Mouse (Mus musculus) heart, embryonic 16.5 days (tissue): Measurements from ENCODE around the gene Ubl3. TPM values are rescaled to one million over a fixed set of nuclear protein-coding genes. Genes with fewer than 3 reads are reported as not detected.

ENCODE experiments used
- ATAC-seq: fragments of 200-750 bp; cut with Nextera tagmentation; replicated peaks from 2 replicates; pipeline ENCODE4 v1.8.0; 2017; ENCODE audit warnings: moderate number of reproducible peaks; ENCODE audit not compliant: insufficient read depth, low FRiP score; ENCODE audit errors: extremely low read depth
- H3K27ac ChIP-seq: fragments of 300-500 bp; sonication (generic); 2 replicates; pipeline ENCODE4 v1.5.1; 2014; ENCODE audit warnings: mild to moderate bottlenecking, low read length, control low read depth, moderate library complexity
- H3K27me3 ChIP-seq: fragments of 300-500 bp; sonication (generic); 2 replicates; pipeline ENCODE4 v1.6.1; 2014; ENCODE audit warnings: low read length, mixed read lengths; ENCODE audit not compliant: control insufficient read depth, insufficient read depth
- H3K36me3 ChIP-seq: fragments of 300-500 bp; sonication (generic); 2 replicates; pipeline ENCODE4 v1.6.1; 2014; ENCODE audit not compliant: control insufficient read depth, insufficient read depth
- H3K4me1 ChIP-seq: fragments of 300-500 bp; sonication (generic); 2 replicates; pipeline ENCODE4 v1.6.1; 2014; ENCODE audit warnings: low read length, mixed read lengths; ENCODE audit not compliant: control insufficient read depth, insufficient read depth
- H3K4me2 ChIP-seq: fragments of 300-500 bp; sonication (generic); 2 replicates; pipeline ENCODE4 v1.6.1; 2014; ENCODE audit warnings: low read depth, mild to moderate bottlenecking, control low read depth, low read length
- H3K4me3 ChIP-seq: fragments of 300-500 bp; sonication (generic); 2 replicates; pipeline ENCODE4 v1.5.1; 2014; ENCODE audit warnings: mild to moderate bottlenecking, control low read depth, low read length
- H3K9ac ChIP-seq: fragments of 300-500 bp; sonication (generic); 2 replicates; pipeline ENCODE4 v1.6.1; 2014; ENCODE audit warnings: low read length, control low read depth
- H3K9me3 ChIP-seq: fragments of 300-500 bp; sonication (generic); replicated peaks from 2 replicates; pipeline ENCODE4 v1.6.1; 2016; ENCODE audit warnings: low read length; ENCODE audit not compliant: control insufficient read depth
- WGBS: fragments of 180-500 bp; shearing (Covaris S2); extraction: QIAGEN DNeasy Blood & Tissue Kit; methylation state at CpG from one replicate; pipeline ENCODE4 v1.1.7; 2014; 5-methylcytosine and 5-hydroxymethylcytosine counted together
- polyA plus RNA-seq: library from polyadenylated mRNA; unstranded; fragments of >200 nt; fragmentation: Nextera tagmentation; extraction: Ambion mirVana; gene quantifications from 2 replicates; pipeline ENCODE4 v1.2.1, GENCODE M21; 2015

Gene Ubl3
- polyA plus RNA-seq, 1 experiment from 2014 or later: 70.9 TPM

DNA sequence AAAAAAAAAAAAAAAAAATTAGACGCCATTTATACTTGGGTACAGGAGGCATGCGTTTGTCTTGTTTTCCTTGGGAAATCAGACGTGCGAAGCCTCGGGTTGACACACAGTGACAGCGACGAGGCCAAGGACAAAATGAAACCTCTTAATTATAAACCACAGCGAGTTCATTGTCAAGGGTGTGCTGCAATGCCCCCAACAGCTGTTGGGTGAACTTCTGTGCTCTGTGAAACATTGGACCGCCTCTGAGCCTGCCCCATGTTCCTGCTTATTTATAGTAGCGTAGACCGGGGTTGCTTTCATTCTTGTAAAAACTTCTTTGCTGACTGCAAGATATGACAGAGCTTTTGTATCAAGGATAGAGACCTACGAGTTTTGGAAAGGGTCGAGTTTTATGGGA lies 16.9 kb upstream of the Ubl3 start:
- Histone ChIP-seq H3K4me3 (no peak overlapping the region), H3K36me3 (no peaks in the 10 kb centered on the region), H3K27ac (peak overlapping the region; percentile 38), H3K9me3 (peaks cover 6% of the 10 kb centered on the region; the same call in 1 of the 2 replicates), H3K27me3 (no peaks in the 10 kb centered on the region), H3K4me1 (peaks cover 10% of the 10 kb centered on the region), H3K4me2 (no peak overlapping the region), H3K9ac (no peak overlapping the region)
- 54% methylated on average over 13 of the region's 13 CpGs for WGBS
- 0 out of 2 replicates have a peak, but pooled peaks have one; percentile 41 for ATAC-seq

DNA sequence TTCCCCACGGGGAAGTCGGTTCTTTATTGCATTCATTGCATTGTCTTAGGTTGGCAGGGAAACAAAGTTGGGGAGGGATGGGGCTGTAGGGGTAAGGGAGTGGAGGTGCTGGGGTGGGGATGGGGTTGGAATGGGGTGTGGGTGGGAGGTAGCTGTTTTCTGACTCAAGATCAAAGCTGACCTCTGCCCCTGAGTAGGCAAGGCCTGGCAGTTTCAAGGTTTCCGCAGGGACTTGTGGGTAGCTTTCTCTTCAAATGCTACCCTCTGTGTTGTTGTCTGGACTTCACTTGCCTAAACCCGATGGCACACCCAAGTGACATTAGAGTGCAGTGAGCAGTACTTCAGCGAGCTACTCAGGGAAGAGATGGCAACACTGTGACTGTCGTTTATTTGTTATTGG lies 13.0 kb upstream of the Ubl3 start:
- ATAC-seq: no peak
- H3K27me3 ChIP-seq: no peaks in the 10 kb centered on the region
- H3K4me2 ChIP-seq: no peak overlapping the region
- no peak overlapping the region for H3K9ac ChIP-seq
- 58% methylated on average over 6 of the region's 6 CpGs for WGBS
- H3K27ac ChIP-seq: no peak overlapping the region
- H3K4me3 ChIP-seq: no peak overlapping the region
- no peaks in the 10 kb centered on the region for H3K36me3 ChIP-seq
- peaks cover 21% of the 10 kb centered on the region for H3K4me1 ChIP-seq
- H3K9me3 ChIP-seq: peaks cover 3% of the 10 kb centered on the region; the same call in 1 of the 2 replicates

DNA sequence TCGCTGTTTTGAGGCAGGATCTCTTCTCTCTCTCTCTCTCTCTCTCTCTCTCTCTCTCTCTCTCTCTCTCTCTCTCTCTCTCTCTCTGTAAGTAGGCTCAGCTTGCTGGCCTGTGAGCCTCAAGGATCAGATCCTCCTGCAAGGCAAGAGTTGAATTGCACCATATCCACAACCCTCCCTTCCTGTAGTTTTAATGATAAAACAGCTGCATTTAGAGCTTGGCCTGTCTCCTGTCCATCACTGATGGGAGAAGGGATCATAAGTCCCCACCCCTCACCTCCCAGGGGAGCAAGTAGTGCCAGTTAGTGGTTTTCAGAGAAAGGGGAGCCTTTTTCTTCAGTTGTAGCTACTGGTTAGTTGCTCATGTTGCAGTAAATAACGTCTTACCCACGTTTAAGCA lies 11.5 kb upstream of the Ubl3 start:
- Histone ChIP-seq H3K9me3 (peaks cover 3% of the 10 kb centered on the region; the same call in 1 of the 2 replicates), H3K36me3 (no peaks in the 10 kb centered on the region), H3K27me3 (no peaks in the 10 kb centered on the region), H3K4me2 (no peak overlapping the region), H3K9ac (no peak overlapping the region), H3K4me3 (no peak overlapping the region), H3K4me1 (peaks cover 18% of the 10 kb centered on the region), H3K27ac (no peak overlapping the region)
- ATAC-seq: no peak
- WGBS: 79% methylated on average over 3 of the region's 3 CpGs

DNA sequence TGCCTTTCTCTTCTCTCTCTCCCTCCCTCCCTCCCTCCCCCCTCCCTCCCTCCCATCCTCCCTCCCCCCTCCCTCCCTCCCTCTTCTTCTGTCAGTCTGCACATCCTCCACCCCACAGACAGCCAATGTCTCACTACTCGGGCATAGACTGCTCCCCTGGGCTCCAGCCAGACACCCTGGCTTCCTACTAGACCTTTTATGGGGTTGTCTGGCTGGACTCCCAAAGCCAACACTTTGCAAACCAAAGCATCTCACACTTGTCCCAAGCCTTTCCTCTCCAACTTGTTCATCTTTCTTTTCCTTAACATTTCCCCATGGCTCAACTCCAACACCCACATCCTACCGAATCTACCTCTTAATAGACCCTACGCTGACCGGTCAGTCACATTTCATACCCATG lies 10.7 kb upstream of the Ubl3 start:
- no peak; the same call in 1 of the 2 replicates for ATAC-seq
- Histone ChIP-seq H3K9me3 (peaks cover 3% of the 10 kb centered on the region; the same call in 1 of the 2 replicates), H3K9ac (no peak overlapping the region), H3K4me2 (no peak overlapping the region), H3K4me3 (no peak overlapping the region), H3K4me1 (peaks cover 15% of the 10 kb centered on the region), H3K27me3 (no peaks in the 10 kb centered on the region), H3K36me3 (no peaks in the 10 kb centered on the region), H3K27ac (no peak overlapping the region)
- 64% methylated on average over 4 of the region's 4 CpGs for WGBS

DNA sequence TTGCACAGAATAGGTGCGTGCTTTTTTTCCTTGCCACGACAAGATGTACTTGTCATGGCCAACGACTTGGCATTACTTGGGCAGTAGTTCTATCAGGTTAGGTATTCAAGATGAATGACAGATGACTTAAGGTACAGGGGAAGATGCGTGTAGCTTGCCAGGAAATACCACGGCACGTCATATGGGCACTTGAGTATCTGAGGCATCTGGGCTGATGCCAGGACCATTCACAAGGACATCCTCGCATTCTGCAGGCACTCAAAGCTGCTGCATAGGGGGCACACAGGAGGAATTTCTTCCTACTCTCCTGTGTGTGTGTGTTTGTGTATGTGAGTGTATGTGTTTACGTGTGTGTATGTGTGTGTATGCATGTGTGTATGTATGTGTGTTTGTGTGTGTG lies 9.6 kb upstream of the Ubl3 start:
- Histone ChIP-seq H3K4me3 (no peak overlapping the region), H3K9ac (no peak overlapping the region), H3K9me3 (no peaks in the 10 kb centered on the region), H3K4me1 (peaks cover 15% of the 10 kb centered on the region), H3K27ac (no peak overlapping the region), H3K27me3 (no peaks in the 10 kb centered on the region), H3K4me2 (no peak overlapping the region), H3K36me3 (no peaks in the 10 kb centered on the region)
- 53% methylated on average over 8 of the region's 8 CpGs for WGBS
- ATAC-seq: no peak

DNA sequence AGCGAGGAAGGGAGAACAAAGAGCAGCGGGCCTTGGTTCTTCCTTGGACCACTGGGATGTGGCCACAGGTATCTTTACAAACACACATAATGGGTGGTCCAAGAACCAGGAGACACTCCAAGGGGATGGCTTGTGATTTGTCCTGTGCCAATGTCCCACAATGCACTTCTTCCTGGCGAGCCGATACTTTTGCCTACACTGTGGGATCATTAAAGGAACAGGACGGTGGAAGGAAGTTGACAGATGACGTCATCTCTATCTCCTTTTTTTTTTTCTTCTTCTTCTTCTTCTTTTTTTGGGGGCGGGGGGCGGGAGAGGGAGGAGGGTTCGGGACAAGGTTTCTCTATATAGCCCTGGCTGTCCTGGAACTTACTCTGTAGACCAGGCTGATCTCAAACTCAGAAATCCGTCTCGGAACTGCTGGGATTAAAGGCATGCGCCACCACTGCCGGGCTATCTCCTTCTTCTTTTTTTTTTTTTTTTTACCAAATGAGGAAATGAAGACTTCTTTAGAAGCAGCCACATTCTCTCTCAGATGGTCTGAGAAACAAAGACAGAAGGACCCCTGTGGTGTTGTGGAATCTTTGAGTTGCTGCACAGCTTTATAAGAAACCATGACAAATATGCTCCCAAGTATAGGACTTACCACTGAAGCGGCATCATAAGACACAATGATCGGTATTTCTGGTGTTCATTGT lies 6.8 kb upstream of the Ubl3 start:
- no peak for ATAC-seq

DNA sequence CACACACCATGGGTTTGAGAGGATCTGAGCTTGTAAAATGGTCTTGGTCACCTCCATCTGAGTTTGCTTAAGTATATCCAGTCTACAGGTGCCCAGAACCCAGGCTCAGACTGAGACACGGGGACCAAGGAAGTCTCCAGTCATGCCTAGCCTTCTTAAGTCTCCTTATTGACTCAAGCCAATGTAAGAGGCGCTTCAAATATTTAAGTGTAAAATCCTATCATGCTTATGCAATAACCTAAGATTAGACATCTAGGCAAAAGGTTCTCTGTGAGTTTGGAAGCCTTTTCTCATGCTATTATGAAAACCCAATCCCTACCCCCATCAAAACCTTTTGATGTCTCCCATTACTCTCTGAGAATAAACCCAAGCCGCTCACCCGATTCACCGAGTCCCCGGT lies 5.9 kb upstream of the Ubl3 start:
- Histone ChIP-seq H3K9me3 (no peaks in the 10 kb centered on the region), H3K27me3 (no peaks in the 10 kb centered on the region), H3K27ac (no peak overlapping the region), H3K4me2 (no peak overlapping the region), H3K4me1 (peaks cover 18% of the 10 kb centered on the region), H3K4me3 (no peak overlapping the region), H3K36me3 (no peaks in the 10 kb centered on the region), H3K9ac (no peak overlapping the region)
- WGBS: 92% methylated on average over 6 of the region's 6 CpGs
- ATAC-seq: no peak

More for the DNA sequence above, 6.8 kb upstream of the Ubl3 start:
- whole genome bisulfite sequencing: 74% methylated on average over 15 of the region's 15 CpGs
- Histone ChIP-seq H3K9me3 (no peaks in the 10 kb centered on the region), H3K36me3 (no peaks in the 10 kb centered on the region), H3K27me3 (no peaks in the 10 kb centered on the region), H3K9ac (no peak overlapping the region), H3K4me1 (peaks cover 18% of the 10 kb centered on the region), H3K27ac (no peak overlapping the region), H3K4me3 (no peak overlapping the region), H3K4me2 (no peak overlapping the region)

DNA sequence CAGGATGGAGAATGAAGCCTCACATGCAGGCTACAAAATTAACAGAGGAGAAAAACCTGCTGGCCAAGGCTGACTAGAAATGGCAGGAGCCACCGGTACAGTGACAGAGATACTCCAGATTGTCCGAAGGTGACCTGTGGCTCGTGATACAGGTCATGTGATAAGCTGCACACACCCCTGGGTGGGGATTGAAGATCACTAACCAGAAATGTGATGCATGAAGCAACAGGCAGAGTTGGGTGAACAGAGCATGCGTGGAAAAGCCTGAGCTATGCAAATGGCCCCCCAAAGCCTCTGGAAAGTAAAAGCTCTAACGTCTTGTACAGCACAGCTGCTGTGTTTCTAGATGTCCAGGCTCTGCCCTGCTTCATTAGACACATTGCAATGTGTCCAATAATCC lies 3.9 kb upstream of the Ubl3 start:
- Histone ChIP-seq H3K4me3 (no peak overlapping the region), H3K9ac (no peak overlapping the region), H3K9me3 (no peaks in the 10 kb centered on the region), H3K36me3 (no peaks in the 10 kb centered on the region), H3K27ac (no peak overlapping the region), H3K27me3 (no peaks in the 10 kb centered on the region), H3K4me2 (no peak overlapping the region), H3K4me1 (peaks cover 13% of the 10 kb centered on the region)
- no peak for ATAC-seq
- 55% methylated on average over 5 of the region's 5 CpGs for WGBS

DNA sequence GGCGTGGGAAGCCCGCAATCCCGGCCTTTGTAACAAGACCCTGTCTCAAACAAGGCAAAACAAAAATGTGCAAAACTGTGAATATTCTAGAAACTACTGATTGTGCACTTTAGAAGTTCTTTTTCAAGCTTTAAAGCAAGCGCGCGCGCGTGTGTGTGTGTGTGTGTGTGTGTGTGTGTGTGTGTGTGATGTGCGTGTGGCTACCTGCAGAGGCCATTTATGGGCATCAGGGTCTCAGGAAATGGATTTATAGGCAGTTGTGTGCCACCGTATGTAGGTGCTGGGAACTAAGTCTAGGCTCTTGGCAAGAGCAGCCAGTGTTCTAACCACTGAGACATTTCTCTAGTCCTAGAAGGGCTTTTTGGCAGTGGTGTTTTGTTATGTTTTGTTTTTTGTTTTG lies 2.6 kb upstream of the Ubl3 start:
- Histone ChIP-seq H3K9ac (no peak overlapping the region), H3K4me3 (no peak overlapping the region), H3K4me2 (peak overlapping the region; percentile 56)

More for the DNA sequence above, 2.6 kb upstream of the Ubl3 start:
- Histone ChIP-seq H3K27me3 (no peaks in the 10 kb centered on the region), H3K27ac (no peak overlapping the region), H3K36me3 (no peaks in the 10 kb centered on the region), H3K9me3 (no peaks in the 10 kb centered on the region), H3K4me1 (peaks cover 20% of the 10 kb centered on the region)
- ATAC-seq: no peak
- 71% methylated on average over 10 of the region's 10 CpGs for WGBS
